Mouse (Mus musculus) hindbrain, embryonic 14.5 days (tissue): ENCODE results near the gene Kntc1. TPM values are rescaled to one million over a fixed set of nuclear protein-coding genes. Genes with fewer than 3 reads are reported as not detected.

Experiments used
- ATAC-seq: fragments of 200-750 bp; cut with Nextera tagmentation; 2 replicates; pipeline ENCODE4 v1.8.0; 2017; ENCODE audit warnings: moderate number of reproducible peaks, mild to moderate bottlenecking, moderate TSS enrichment, moderate library complexity; ENCODE audit not compliant: low FRiP score
- DNase-seq: peaks from one replicate; pipeline ENCODE4 v3.0.0-alpha.2; 2015; ENCODE audit warnings: low spot score
- H3K27ac ChIP-seq: fragments of 300-500 bp; sonication (generic); 2 replicates; pipeline ENCODE4 v1.5.1; 2014; ENCODE audit warnings: mild to moderate bottlenecking, moderate library complexity
- H3K27me3 ChIP-seq: fragments of 300-500 bp; sonication (generic); 2 replicates; pipeline ENCODE4 v1.6.1; 2014; ENCODE audit warnings: mild to moderate bottlenecking, low read length, mixed read lengths; ENCODE audit not compliant: control insufficient read depth, insufficient read depth
- H3K36me3 ChIP-seq: fragments of 300-500 bp; sonication (generic); replicated peaks from 2 replicates; pipeline ENCODE4 v1.6.1; 2014; ENCODE audit not compliant: control insufficient read depth, insufficient read depth
- H3K4me1 ChIP-seq: fragments of 300-500 bp; sonication (generic); replicated peaks from 2 replicates; pipeline ENCODE4 v1.6.1; 2014; ENCODE audit warnings: antibody characterized with exemption, low read length, mixed read lengths; ENCODE audit not compliant: control insufficient read depth, insufficient read depth
- H3K4me2 ChIP-seq: fragments of 300-500 bp; sonication (generic); replicated peaks from 2 replicates; pipeline ENCODE4 v1.6.1; 2014; ENCODE audit warnings: mild to moderate bottlenecking, moderate library complexity
- H3K4me3 ChIP-seq: fragments of 300-500 bp; sonication (generic); replicated peaks from 2 replicates; pipeline ENCODE4 v1.5.1; 2014; ENCODE audit warnings: mild to moderate bottlenecking, low read length
- H3K9ac ChIP-seq: fragments of 300-500 bp; sonication (generic); 2 replicates; pipeline ENCODE4 v1.6.1; 2014
- H3K9me3 ChIP-seq: fragments of 300-500 bp; sonication (generic); 2 replicates; pipeline ENCODE4 v1.6.1; 2016; ENCODE audit warnings: low read length; ENCODE audit not compliant: control insufficient read depth
- WGBS: fragments of 180-500 bp; shearing (Covaris S2); extraction: QIAGEN DNeasy Blood & Tissue Kit; methylation state at CpG from one replicate; pipeline ENCODE4 v1.1.7; 2014; 5-methylcytosine and 5-hydroxymethylcytosine counted together
- polyA plus RNA-seq: library from polyadenylated mRNA; unstranded; fragments of >200 nt; fragmentation: Nextera tagmentation; extraction: Ambion mirVana; gene quantifications from 2 replicates; pipeline ENCODE4 v1.2.1, GENCODE M21; 2014

Kntc1 gene
- polyA plus RNA-seq, 1 experiment from 2014 or later, result 5.8 TPM

DNA sequence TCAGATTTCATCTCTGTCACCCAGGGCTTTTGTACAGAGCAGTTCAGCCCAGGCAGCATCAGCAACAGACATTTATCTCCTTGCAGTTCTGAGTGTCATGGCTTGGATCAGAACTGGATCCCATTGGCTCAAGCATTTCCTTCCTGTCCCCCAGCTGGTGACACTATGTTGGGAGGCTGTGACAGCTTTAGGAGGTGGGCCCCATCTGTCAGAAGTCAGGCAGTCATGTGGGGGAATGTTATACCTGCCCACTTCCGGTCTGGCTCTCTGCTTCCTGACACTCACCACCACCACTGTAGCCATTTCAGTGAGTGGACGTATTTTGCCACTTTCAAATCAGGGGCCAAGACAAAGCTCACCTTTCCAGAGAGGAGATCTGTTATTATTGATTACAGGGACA lies 101.9 kb downstream of the Kntc1 start:
- Histone ChIP-seq H3K9ac (no peak overlapping the region), H3K27ac (no peak overlapping the region)
- 68% methylated on average over 2 of the region's 2 CpGs for WGBS

DNA sequence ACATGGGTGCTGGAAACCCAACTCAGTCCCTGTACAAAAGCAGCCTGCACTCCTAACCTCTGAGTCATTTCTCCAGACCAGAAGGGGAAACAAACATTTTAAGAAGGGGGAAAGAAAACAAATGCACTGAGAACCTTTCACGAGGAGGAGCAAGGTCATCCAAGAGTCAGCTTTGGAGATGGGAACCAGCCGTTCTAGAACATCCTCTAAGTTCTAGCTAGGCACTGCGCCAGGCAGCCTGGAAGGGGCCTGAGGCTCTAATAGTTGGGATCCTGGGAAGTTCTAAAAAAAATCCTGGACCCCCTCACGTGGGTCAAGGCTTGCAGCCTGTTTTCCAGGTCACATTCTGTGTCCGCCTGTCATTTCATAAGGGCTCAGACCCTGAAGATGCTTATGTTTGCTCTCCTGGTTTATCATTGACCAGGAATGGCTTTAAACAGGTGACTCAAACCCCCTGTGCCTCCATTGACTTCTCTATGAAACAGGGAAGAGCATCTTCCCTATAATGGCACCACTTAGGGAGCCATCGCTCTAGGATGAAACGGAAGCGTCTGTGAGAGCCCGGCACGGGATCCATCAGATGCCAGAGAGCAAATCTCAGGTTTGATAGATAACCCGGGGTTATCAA lies 104.5 kb downstream of the Kntc1 start:
- H3K4me3 ChIP-seq, result no peak overlapping the region
- H3K27ac ChIP-seq, result no peak overlapping the region
- H3K27me3 ChIP-seq, result no peaks in the 10 kb centered on the region
- no peaks in the 10 kb centered on the region for H3K9me3 ChIP-seq
- 89% methylated on average over 11 of the region's 11 CpGs for WGBS
- H3K4me1 ChIP-seq, result no peaks in the 10 kb centered on the region
- H3K36me3 ChIP-seq, result no peaks in the 10 kb centered on the region
- no peak overlapping the region for H3K4me2 ChIP-seq
- DNase-seq (no peak), ATAC-seq (no peak)
- H3K9ac ChIP-seq, result no peak overlapping the region

More for the DNA sequence above, 101.9 kb downstream of the Kntc1 start:
- no peaks in the 10 kb centered on the region for H3K27me3 ChIP-seq
- H3K4me2 ChIP-seq, result no peak overlapping the region
- no peaks in the 10 kb centered on the region for H3K36me3 ChIP-seq
- no peaks in the 10 kb centered on the region for H3K9me3 ChIP-seq
- H3K4me1 ChIP-seq, result no peaks in the 10 kb centered on the region
- H3K4me3 ChIP-seq, result no peak overlapping the region
- DNase-seq (no peak), ATAC-seq (no peak)

DNA sequence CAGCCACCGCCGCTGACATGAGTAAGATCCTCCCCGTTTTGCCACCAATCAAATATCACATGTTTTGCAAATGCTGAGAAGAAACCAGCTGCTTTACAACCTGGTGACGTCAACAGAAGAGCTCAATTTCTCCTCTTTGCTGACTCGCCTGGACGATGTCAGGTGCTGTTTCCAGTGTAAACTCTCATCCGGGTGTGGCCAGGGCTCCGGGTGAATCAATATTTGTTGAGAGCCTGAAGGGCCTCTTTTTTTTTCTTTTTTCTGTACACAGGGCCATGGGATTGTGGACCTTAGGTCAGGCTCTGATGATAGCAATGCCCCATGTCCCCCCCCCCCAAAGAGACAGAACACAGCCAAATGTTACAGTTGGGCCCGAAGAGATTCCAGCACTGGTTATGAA lies 105.0 kb downstream of the Kntc1 start:
- Histone ChIP-seq H3K27ac (no peak overlapping the region), H3K4me2 (no peak overlapping the region), H3K36me3 (no peaks in the 10 kb centered on the region), H3K9me3 (no peaks in the 10 kb centered on the region), H3K27me3 (no peaks in the 10 kb centered on the region), H3K9ac (no peak overlapping the region), H3K4me3 (no peak overlapping the region), H3K4me1 (no peaks in the 10 kb centered on the region)
- ATAC-seq (no peak), DNase-seq (no peak)
- 91% methylated on average over 9 of the region's 9 CpGs for WGBS

DNA sequence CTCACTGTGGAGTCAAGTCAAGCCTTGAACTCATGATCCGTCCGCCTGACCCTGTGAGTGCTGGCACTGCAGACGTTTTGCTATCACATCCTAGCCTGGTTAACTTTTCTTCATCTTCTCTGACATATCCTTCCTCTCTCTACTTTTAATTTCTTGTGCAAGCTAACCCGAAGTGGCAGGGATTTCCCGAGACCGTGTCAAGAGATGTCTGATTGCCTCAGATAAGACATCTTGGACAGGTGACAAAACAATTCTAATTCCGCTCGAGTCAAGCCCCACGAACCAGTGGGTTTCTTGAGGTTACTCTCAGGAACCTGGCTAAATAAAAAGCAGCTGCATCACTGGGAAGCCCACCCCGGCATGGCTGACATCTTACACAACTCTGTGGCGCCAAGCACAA lies 109.3 kb downstream of the Kntc1 start:
- no peaks in the 10 kb centered on the region for H3K36me3 ChIP-seq
- H3K4me2 ChIP-seq, result no peak overlapping the region
- no peak overlapping the region for H3K27ac ChIP-seq
- no peak overlapping the region for H3K9ac ChIP-seq
- WGBS, result 88% methylated on average over 11 of the region's 11 CpGs
- DNase-seq, result no peak
- H3K4me3 ChIP-seq, result no peak overlapping the region
- H3K9me3 ChIP-seq, result no peaks in the 10 kb centered on the region
- no peak for ATAC-seq
- H3K27me3 ChIP-seq, result no peaks in the 10 kb centered on the region
- H3K4me1 ChIP-seq, result no peaks in the 10 kb centered on the region

DNA sequence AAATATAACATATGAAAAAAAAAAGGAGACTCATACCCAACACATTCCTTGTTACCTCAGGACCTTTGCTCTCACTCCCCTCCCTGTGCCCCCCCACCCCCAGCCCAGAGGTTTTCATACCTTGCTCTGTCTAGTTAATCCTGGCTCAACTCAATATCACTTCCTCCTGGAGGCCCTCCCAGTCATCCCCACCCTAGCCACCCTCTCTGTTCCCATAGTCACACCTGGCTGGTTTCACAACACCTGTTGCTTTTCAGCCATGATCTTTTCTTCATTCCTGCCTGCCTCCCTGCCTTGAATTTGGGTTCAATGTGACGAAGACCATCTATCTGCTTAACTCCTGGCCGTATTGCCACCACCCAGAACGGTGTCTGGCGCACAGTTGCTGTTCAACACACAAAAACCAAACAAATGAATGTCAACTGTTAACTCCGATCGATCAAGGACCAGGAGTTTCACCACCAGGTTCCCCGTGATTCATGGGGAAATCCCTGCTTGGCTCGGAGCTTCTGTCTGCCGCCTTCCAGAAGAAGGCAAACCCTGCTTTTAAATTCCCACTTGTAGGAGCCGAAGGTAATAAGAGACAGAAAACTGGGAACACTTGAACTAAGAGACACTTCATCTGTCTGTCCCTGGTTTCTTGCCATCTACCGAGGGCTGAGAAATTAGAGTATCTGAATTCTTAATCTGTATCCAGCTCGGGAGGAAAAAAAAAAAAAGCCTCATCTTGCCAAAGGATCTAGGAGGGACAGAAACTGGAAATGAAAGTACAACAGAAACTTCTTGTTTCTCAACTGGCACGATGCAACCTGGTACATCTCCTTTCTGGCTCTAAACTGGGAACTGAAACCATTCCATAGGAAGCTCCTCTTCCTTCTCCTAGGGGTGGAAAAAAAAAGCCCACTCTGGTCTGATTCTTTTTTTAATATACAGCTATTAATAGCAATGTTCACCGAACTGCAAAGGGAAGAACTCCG lies 113.1 kb downstream of the Kntc1 start:
- no peak overlapping the region for H3K4me2 ChIP-seq
- 86% methylated on average over 15 of the region's 15 CpGs for WGBS
- H3K4me1 ChIP-seq, result no peaks in the 10 kb centered on the region
- H3K27ac ChIP-seq, result no peak overlapping the region
- no peaks in the 10 kb centered on the region for H3K9me3 ChIP-seq
- no peaks in the 10 kb centered on the region for H3K36me3 ChIP-seq
- ATAC-seq (no peak), DNase-seq (no peak)
- no peaks in the 10 kb centered on the region for H3K27me3 ChIP-seq
- H3K9ac ChIP-seq, result no peak overlapping the region
- H3K4me3 ChIP-seq, result no peak overlapping the region

DNA sequence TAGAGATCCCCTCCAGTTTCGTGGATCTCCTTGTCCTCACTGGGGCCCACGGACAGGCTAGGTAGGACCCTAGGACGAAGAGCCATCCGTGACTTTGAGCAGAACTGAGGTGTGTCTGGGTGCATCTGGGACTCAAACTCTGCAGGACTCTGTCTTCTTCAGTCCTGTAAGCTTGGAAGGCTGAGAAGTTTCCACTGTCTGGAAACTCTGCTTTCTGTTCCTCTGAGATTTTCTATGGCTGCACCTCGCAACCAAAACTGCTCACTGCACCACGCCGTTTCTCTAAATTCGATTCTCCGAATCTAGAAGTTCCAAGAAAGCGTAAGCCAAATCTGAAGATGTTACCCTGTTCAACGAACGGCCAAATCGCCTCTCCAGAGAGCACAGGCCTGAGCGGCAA lies 114.4 kb downstream of the Kntc1 start:
- no peak overlapping the region for H3K4me2 ChIP-seq
- H3K36me3 ChIP-seq, result no peaks in the 10 kb centered on the region
- ATAC-seq, result no peak
- no peak overlapping the region for H3K4me3 ChIP-seq
- no peak overlapping the region for H3K27ac ChIP-seq
- H3K9me3 ChIP-seq, result no peaks in the 10 kb centered on the region
- no peak overlapping the region for H3K9ac ChIP-seq
- no peaks in the 10 kb centered on the region for H3K27me3 ChIP-seq
- 91% methylated on average over 14 of the region's 14 CpGs for WGBS
- no peak for DNase-seq
- no peaks in the 10 kb centered on the region for H3K4me1 ChIP-seq

DNA sequence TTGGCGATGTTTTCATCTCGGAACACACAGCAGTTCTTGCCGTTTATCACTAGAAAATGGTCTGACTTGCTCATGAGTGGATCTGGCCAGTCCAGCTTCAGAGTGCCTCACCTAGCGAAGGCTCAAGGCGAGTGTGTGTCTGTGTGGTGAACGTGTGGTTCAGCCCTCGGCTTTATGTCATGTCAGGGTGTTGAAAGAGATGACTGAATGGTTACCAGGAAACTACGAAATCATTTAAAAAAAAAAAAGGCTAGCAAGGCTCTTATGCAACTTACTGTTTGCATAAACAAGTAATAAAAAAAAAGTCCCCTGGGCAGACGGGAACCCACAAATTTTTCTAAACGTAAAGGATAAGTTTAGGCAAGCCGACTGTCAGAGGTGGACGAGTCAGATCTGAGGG lies 115.8 kb downstream of the Kntc1 start, which contains the start of gene Hcar2:
Gene Hcar2 (minus strand): TSS at position 135 of the 400 bp plus-strand sequence.
- Histone ChIP-seq H3K4me3 (no peak within 1 kb of the TSS), H3K27me3 (no peaks in the 10 kb centered on the region), H3K9ac (no peak within 1 kb of the TSS), H3K9me3 (no peaks in the 10 kb centered on the region), H3K4me2 (no peak within 1 kb of the TSS), H3K27ac (no peak within 1 kb of the TSS), H3K4me1 (no peaks in the 10 kb centered on the region), H3K36me3 (no peaks in the 10 kb centered on the region)
- ATAC-seq, result no peak
- WGBS, result 82% methylated on average over 12 of the region's 12 CpGs
- DNase-seq, result no peak

DNA sequence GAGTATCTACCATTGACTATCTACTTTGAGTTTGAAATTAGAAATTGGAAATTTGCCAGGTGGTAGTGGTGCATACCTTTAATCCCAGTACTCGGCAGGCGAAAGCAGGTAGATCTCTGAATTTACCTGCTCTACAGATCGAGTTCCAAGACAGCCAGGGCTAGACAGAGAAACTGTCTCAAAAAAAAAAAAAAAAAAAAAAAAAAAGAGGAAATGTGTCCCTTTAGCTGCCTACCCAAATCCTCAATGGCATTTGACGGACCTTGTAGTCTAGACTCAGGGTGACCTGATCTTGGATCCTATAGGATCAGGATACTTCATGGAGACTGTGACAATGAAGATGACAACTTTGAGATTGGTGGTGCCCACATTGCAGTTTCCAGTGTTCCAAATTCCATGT lies 116.9 kb downstream of the Kntc1 start:
- Histone ChIP-seq H3K4me3 (no peak overlapping the region), H3K4me2 (no peak overlapping the region), H3K9me3 (no peaks in the 10 kb centered on the region), H3K27ac (no peak overlapping the region), H3K36me3 (no peaks in the 10 kb centered on the region), H3K4me1 (no peaks in the 10 kb centered on the region), H3K27me3 (no peaks in the 10 kb centered on the region), H3K9ac (no peak overlapping the region)
- WGBS, result 88% methylated on average over 4 of the region's 4 CpGs
- ATAC-seq, result no peak
- no peak for DNase-seq

DNA sequence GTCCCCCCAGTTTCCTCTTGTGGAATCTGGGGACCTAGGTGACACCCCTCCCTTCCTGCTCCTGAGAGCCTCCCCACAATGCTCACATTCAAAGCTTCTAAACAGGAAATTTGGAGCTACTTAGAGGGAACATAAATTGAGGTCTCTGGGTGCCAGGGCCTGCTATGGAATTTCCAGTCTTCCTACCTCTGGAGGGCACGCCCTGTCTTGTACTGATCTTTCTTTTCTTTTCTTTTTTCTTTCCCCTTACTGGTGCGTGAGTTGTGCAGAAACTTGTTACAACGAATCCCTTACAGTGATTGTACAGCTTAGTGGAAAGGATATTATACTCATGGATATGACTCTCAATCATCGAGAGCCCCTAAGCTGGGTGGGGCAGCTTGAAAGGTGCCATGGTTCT lies 120.1 kb downstream of the Kntc1 start:
- H3K4me3 ChIP-seq, result no peak overlapping the region
- ATAC-seq (no peak), DNase-seq (no peak)
- H3K4me1 ChIP-seq, result no peaks in the 10 kb centered on the region
- H3K9ac ChIP-seq, result no peak overlapping the region
- no peaks in the 10 kb centered on the region for H3K27me3 ChIP-seq
- H3K36me3 ChIP-seq, result no peaks in the 10 kb centered on the region
- H3K9me3 ChIP-seq, result no peaks in the 10 kb centered on the region
- H3K4me2 ChIP-seq, result no peak overlapping the region
- no peak overlapping the region for H3K27ac ChIP-seq
- WGBS, result 84% methylated on average over 4 of the region's 4 CpGs
